Mouse (Mus musculus) embryonic fibroblast, embryonic 13.5 days (primary cell): ENCODE measurements around the gene Spast. TPM values are rescaled to one million over a fixed set of nuclear protein-coding genes. Genes with fewer than 3 reads are reported as not detected.

ENCODE experiments used
- H3K27ac ChIP-seq: 2 replicates; pipeline ENCODE4 v1.5.1; 2012; ENCODE audit warnings: low read length, control low read depth, inconsistent platforms; ENCODE audit not compliant: insufficient read depth
- H3K4me1 ChIP-seq: 2 replicates; pipeline ENCODE4 v1.6.1; 2011; ENCODE audit warnings: low read length; ENCODE audit not compliant: control insufficient read depth, insufficient read depth
- H3K4me3 ChIP-seq: 2 replicates; pipeline ENCODE4 v1.5.1; 2011; ENCODE audit warnings: mild to moderate bottlenecking, control low read depth, low read length; ENCODE audit not compliant: insufficient read depth
- CTCF ChIP-seq: IDR thresholded peaks from 2 replicates; pipeline ENCODE4 v1.5.1; 2011; ENCODE audit warnings: mild to moderate bottlenecking, control low read depth, low read length, moderate library complexity, borderline replicate concordance; ENCODE audit not compliant: insufficient read depth
- POLR2A ChIP-seq: IDR thresholded peaks from 2 replicates; pipeline ENCODE4 v1.6.1; 2011; ENCODE audit warnings: low read depth, mild to moderate bottlenecking, control low read depth, low read length, moderate library complexity
- polyA plus RNA-seq: library from polyadenylated mRNA; stranded (reverse); fragments of >200 nt; gene quantifications from 2 replicates; pipeline ENCODE4 v1.2.4, GENCODE M21; 2011; ENCODE audit warnings: low read depth; ENCODE audit not compliant: missing spikeins, insufficient read length

Gene Spast
- polyA plus RNA-seq, 1 experiment = 32.6 TPM

DNA sequence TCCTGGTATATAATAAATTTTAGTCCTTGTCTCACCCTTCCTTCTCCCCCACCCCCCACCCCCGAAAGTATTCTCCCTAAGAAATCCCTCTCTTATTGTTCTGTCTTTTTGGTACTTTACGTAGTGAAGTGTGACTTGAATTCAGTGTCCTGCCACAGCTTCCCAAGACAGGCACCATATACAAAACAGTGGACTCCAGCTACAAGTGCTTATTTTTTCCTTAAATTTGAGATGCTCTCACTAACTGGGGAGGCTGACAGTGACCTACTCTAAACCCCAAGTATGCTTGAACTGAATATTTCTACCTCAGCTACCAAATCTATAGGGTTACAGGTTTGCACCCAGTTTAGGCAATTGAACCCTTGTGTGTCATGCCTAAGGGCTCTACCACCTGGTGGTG lies 55.6 kb downstream of the Spast start:
- Histone ChIP-seq H3K4me3 (no peak overlapping the region), H3K4me1 (no peaks in the 10 kb centered on the region), H3K27ac (no peak overlapping the region)
- TF ChIP-seq POLR2A = no peak
- no peak for TF ChIP-seq CTCF

DNA sequence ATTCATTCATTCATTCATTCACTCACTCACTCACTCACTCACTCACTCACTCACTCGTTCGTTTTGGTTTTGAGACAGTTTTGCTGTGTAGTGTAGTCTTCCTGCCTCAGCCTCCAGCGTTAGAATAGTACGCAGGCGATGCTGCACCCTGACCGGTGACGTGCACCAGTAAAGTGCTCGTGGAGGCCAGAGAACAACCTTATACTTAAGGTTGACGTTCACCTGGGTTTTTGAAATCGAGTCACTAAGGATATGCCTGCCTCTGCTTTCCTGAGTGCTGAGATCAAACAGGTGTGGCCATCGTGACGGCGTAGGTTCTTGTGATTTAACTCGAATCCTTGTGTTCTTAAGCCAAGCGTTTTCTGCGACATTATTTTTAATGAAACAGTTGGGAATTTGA lies 56.1 kb downstream of the Spast start:
- no peaks in the 10 kb centered on the region for H3K4me1 ChIP-seq
- H3K27ac ChIP-seq = 0 out of 2 replicates have a peak overlapping the region, but pooled peaks have one; percentile 9
- TF ChIP-seq POLR2A (no peak; the same call in 1 of the 2 replicates), CTCF (no peak)

DNA sequence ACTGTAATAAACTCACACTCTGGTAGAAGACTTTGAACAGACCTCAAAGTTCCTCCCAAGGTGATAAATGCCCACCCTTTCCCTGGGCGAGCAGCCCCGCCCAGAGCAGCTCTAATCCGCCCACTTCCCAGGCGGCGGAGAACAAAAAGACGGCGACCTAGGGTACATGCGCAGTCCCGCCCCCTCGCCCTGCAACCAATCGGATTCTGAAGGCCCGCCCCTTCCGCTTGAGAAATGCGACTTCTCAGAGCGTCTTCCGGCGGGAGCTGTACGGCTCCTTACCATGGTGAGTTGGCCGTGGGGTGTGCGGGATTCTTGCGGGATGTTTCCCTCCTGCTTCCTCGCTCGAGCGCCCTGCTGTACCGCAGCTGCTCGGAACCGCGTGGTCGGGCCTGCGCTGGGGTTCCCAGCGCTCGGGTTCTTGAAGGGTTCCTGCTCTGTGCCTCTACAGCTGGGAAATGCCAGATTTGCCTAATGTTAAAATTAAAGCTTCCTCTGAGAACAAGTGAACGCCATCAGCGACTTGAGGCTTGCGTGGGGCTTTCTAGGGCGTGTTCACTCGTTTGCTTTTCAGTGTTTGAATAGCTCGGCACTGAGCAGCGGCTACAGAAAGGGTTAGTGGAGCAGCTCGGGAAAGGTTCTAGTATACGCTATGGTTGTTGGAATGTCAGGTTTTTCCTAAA lies 56.7 kb downstream of the Spast start, which contains the start of gene Slc30a6:
TSS of gene Slc30a6 (plus strand) at position 226 of the 683 bp plus-strand sequence.
- Histone ChIP-seq H3K4me3 (peak within 1 kb of the TSS; percentile 97), H3K4me1 (no peaks in the 10 kb centered on the region; the same call in 1 of the 2 replicates), H3K27ac (peak within 1 kb of the TSS; percentile 81)
- no peak for TF ChIP-seq CTCF
- peak; percentile 95 for TF ChIP-seq POLR2A

More for the DNA sequence above, 56.1 kb downstream of the Spast start:
- peak overlapping the region; percentile 36 for H3K4me3 ChIP-seq

DNA sequence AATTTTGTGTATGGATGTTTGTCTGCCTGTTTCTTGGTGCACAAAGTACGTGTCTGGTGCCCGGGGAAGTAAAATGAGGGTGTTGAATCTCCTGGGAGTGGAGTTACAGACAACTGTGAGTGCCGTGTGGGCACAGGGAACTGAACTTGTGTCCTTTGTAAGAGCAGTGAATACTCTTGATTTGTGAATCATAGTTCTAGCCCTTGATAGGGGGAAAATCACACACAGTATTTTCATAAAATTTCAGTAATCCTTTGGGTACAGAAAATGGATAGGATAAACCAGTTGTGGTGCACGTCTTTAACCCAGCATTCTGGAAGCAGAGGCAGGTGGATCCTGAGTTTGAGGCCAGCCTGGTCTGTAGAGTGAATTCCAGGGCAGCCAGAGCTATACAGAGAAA lies 58.0 kb downstream of the Spast start:
- peaks cover 2% of the 10 kb centered on the region; the same call in 1 of the 2 replicates for H3K4me1 ChIP-seq
- H3K27ac ChIP-seq = no peak overlapping the region
- peak overlapping the region; percentile 97 for H3K4me3 ChIP-seq
- no peak for TF ChIP-seq CTCF
- TF ChIP-seq POLR2A = no peak

DNA sequence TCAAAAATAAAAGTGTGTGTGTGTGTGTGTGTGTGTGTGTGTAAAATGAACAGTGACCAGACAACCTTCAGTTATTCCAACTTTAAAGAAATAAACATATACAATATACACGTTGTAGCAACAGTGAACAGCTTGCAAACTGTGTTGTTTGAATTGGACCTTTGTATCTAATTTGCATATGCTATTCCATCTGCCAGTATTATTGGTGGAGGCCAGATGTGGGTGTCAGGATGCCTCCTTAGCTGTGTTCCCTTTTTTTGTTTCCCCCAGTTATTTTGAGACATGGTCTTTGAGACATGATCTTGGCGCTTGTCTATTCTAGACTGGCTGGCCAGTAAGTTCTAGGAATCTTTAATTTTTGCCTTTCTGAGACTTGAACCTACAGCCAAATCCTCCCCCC lies 58.4 kb downstream of the Spast start:
- Histone ChIP-seq H3K4me3 (peak overlapping the region; percentile 97; the same call in 1 of the 2 replicates), H3K27ac (no peak overlapping the region), H3K4me1 (peaks cover 6% of the 10 kb centered on the region; the same call in 1 of the 2 replicates)
- TF ChIP-seq POLR2A (no peak), CTCF (no peak)

DNA sequence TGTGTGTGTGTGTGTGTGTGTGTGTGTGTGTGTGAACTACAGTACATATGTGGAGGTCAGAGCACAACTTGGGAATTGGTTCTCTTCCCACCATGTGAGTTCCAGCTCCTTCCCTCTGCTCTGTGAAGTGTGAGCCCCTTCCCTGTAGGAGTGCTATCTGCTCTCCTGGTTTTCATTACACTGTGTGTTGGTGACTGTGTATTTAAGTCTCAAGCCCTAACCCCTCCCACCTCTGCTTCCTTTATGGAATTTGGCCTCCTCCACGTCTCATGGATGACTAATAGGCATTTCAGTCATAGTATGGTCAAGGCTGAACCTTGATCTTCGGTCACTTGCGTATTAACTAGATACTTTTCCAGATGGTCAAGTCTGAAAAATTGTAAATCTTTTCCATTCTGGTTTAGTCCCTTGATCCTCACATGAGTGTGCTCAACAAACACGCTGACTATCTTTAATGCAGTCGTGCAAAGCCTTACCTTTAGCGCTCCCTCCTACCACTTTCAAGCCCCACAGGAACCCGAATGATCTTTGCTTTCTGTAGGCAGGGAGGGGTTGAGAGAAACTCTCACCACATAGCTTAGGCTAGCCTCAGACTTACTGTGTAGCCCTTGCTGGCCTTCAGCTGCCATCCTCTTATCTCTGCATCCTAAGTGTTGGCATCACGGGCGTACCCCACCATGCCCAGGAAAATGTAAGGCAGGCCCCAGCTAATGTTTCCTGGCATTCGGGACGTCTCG lies 63.9 kb downstream of the Spast start:
- no peak overlapping the region for H3K4me3 ChIP-seq
- H3K4me1 ChIP-seq = peaks cover 15% of the 10 kb centered on the region; the same call in 1 of the 2 replicates
- TF ChIP-seq CTCF = no peak
- peak; percentile 44; the same call in 1 of the 2 replicates for TF ChIP-seq POLR2A
- H3K27ac ChIP-seq = peak overlapping the region; percentile 82

DNA sequence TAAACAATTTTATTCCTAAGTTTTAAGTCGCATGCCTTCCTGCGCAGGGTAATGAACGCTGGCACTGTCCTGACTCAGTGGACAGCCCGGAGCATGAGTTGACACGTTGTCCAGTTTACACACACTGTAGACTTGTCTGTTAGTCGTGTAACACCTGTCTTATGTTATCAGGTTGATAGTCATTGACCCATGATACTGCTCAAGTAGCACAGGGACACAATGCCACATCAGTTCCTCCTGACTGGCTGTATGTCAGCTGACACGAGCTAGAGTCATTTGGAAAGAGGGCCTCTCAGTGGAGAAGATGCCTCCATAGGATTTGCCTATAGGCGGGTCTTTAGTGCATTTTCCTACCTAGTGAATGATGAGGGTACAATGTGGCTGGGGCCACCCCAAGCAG lies 67.7 kb downstream of the Spast start:
- no peak for TF ChIP-seq CTCF
- no peak for TF ChIP-seq POLR2A
- Histone ChIP-seq H3K27ac (no peak overlapping the region), H3K4me1 (peaks cover 13% of the 10 kb centered on the region; the same call in 1 of the 2 replicates), H3K4me3 (no peak overlapping the region)

DNA sequence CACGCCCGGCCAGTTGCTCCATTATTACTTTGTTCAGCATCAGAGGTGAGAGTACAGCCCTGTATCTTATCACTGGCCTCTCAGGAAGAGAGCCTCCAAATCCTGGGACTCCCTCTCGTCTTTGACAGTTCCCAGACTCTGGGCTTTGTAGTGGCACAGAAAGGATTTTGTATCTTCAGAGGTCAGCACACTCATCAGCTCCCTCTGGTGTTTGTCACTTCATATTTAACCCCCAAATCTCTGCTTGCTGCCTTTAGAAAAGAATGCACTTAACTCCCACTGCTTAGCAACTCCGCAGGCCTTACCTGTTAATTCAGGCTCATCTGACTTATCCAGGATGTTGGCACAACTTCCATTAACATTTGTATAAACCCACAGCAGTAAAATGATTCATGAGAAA lies 70.9 kb downstream of the Spast start:
- Histone ChIP-seq H3K4me3 (no peak overlapping the region), H3K4me1 (no peaks in the 10 kb centered on the region), H3K27ac (no peak overlapping the region)
- no peak for TF ChIP-seq POLR2A
- TF ChIP-seq CTCF = no peak

DNA sequence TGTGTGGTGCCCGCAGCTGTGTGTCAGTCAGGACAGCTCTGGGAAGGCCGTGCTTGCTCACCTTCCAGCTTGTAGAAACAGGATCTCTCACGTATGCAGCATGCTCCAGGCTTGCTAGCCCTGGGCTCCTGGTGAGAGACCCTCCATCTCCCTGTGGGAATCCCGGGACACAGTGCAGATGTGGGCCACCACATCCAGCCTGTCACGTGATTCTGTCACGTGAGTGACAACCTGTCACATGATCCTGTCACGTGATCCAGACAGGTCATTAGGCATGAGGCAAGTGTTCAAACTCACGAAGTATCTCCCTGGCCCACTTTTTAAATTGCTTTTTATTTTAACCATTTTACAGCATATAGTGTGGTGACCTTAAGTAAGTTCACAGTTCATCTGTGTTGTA lies 74.5 kb downstream of the Spast start:
- TF ChIP-seq CTCF = no peak
- TF ChIP-seq POLR2A = no peak
- Histone ChIP-seq H3K4me1 (no peaks in the 10 kb centered on the region), H3K27ac (no peak overlapping the region), H3K4me3 (no peak overlapping the region)

DNA sequence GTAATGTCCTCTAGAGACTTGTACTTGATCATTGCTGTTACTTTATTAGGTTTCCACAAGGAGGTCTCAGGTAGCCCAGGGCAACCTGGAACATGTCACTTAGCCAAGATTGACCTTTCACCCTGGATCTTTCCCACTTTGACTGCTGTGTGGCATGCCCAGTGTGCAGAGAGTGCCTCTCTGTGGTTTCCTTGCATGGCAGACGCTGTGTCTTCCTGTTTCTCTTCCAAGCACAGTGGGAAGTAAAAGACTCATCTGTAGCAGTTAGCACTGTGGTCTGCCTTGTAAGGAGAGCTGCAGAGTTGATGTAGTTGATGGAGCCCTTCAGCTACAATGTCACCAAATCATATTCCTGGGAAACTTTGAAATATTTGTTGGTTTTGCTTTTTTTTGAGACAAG lies 75.9 kb downstream of the Spast start:
- no peak for TF ChIP-seq POLR2A
- no peak for TF ChIP-seq CTCF

DNA sequence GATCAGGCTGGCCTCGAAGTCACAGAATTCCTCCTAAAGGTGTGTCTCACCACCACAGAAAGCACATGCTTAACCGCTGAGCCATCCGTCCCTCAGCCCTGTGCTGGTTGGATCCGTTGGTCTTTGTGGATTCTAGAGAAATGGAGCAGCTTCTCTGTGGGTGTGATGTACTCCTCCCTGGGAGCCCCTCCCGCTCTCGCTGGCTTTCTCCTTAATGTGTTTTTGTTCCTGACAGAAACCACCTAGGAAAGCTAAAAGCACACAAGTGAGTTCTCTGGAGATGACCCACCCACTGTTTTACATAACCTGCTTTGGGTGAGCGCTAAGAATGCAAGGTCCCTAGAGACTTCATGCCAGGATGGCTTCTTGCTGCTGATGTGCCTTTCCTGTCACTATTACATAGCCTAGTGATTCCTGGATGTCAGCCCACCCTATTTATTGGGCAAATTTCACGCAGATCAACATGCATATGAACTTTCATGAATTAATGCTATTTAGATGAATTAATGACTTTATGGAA lies 78.1 kb downstream of the Spast start:
- TF ChIP-seq CTCF (no peak), POLR2A (no peak)
- no peak overlapping the region for H3K27ac ChIP-seq
- H3K4me1 ChIP-seq = no peaks in the 10 kb centered on the region
- no peak overlapping the region for H3K4me3 ChIP-seq

More for the DNA sequence above, 75.9 kb downstream of the Spast start:
- no peak overlapping the region for H3K27ac ChIP-seq
- H3K4me3 ChIP-seq = no peak overlapping the region
- no peaks in the 10 kb centered on the region for H3K4me1 ChIP-seq
